Mouse (Mus musculus) hindbrain, embryonic 11.5 days (tissue): Measurements from ENCODE around the gene Slc15a1. TPM values are rescaled to one million over a fixed set of nuclear protein-coding genes. Genes with fewer than 3 reads are reported as not detected.

Experiments
- ATAC-seq: fragments of 200-750 bp; cut with Nextera tagmentation; 2 replicates; pipeline ENCODE4 v1.8.0; 2017; ENCODE audit warnings: mild to moderate bottlenecking, moderate TSS enrichment, moderate library complexity; ENCODE audit not compliant: low FRiP score
- DNase-seq: peaks from one replicate; pipeline ENCODE4 v3.0.0-alpha.2; 2015; ENCODE audit warnings: low spot score
- H3K27ac ChIP-seq: fragments of 300-500 bp; sonication (generic); 2 replicates; pipeline ENCODE4 v1.5.1; 2014; ENCODE audit warnings: mild to moderate bottlenecking, low read depth, low read length
- H3K27me3 ChIP-seq: fragments of 300-500 bp; sonication (generic); 2 replicates; pipeline ENCODE4 v1.6.1; 2014; ENCODE audit warnings: mild to moderate bottlenecking, low read length, moderate library complexity, mixed read lengths; ENCODE audit not compliant: control insufficient read depth, insufficient read depth
- H3K36me3 ChIP-seq: fragments of 300-500 bp; sonication (generic); 2 replicates; pipeline ENCODE4 v1.6.1; 2014; ENCODE audit warnings: mild to moderate bottlenecking, low read length, moderate library complexity, mixed read lengths; ENCODE audit not compliant: control insufficient read depth, insufficient read depth
- H3K4me1 ChIP-seq: fragments of 300-500 bp; sonication (generic); replicated peaks from 2 replicates; pipeline ENCODE4 v1.6.1; 2014; ENCODE audit warnings: low read length, mixed read lengths; ENCODE audit not compliant: control insufficient read depth, insufficient read depth
- H3K4me2 ChIP-seq: fragments of 300-500 bp; sonication (generic); replicated peaks from 2 replicates; pipeline ENCODE4 v1.6.1; 2014; ENCODE audit warnings: mild to moderate bottlenecking, low read depth, low read length
- H3K4me3 ChIP-seq: fragments of 300-500 bp; sonication (generic); 2 replicates; pipeline ENCODE4 v1.5.1; 2014; ENCODE audit warnings: low read depth, low read length
- H3K9ac ChIP-seq: fragments of 300-500 bp; sonication (generic); 2 replicates; pipeline ENCODE4 v1.6.1; 2014; ENCODE audit warnings: low read depth, low read length
- H3K9me3 ChIP-seq: fragments of 300-500 bp; sonication (generic); 2 replicates; pipeline ENCODE4 v1.6.1; 2016; ENCODE audit warnings: low read length; ENCODE audit not compliant: control insufficient read depth
- WGBS: fragments of 180-500 bp; shearing (Covaris S2); extraction: QIAGEN DNeasy Blood & Tissue Kit; methylation state at CpG from one replicate; pipeline ENCODE4 v1.1.7; 2014; 5-methylcytosine and 5-hydroxymethylcytosine counted together
- polyA plus RNA-seq: library from polyadenylated mRNA; unstranded; fragments of >200 nt; fragmentation: Nextera tagmentation; extraction: Ambion mirVana; gene quantifications from 2 replicates; pipeline ENCODE4 v1.2.1, GENCODE M21; 2014

Slc15a1 gene
- polyA plus RNA-seq, 1 experiment from 2014 or later, result 0.15 TPM

DNA sequence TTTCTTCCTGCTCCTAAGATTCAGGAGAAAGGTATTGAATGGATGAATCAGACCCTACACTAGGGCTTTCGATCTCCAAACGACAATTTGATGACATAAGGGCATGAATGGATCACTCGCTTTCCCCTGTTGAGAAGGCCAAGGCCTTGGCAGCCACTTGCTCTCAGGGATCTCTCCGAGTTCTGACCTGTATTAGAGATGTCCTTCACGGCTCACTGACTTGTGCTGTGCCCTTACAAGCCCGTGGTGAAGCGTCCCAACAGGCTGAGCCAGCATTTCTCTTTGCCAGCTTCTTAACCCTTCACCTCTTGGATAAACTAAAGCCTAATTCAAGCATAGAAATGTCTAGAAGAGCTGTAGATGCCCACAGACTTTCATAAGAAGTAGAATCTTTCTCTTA is 22.9 kb downstream of the Slc15a1 start:
- DNase-seq, result no peak
- H3K9ac ChIP-seq, result no peak overlapping the region
- no peaks in the 10 kb centered on the region for H3K36me3 ChIP-seq
- no peak overlapping the region for H3K4me2 ChIP-seq
- no peak overlapping the region for H3K4me3 ChIP-seq
- 69% methylated on average over 7 of the region's 7 CpGs for WGBS
- H3K27ac ChIP-seq, result no peak overlapping the region
- ATAC-seq, result no peak
- H3K27me3 ChIP-seq, result no peaks in the 10 kb centered on the region
- H3K4me1 ChIP-seq, result no peaks in the 10 kb centered on the region
- no peaks in the 10 kb centered on the region for H3K9me3 ChIP-seq

DNA sequence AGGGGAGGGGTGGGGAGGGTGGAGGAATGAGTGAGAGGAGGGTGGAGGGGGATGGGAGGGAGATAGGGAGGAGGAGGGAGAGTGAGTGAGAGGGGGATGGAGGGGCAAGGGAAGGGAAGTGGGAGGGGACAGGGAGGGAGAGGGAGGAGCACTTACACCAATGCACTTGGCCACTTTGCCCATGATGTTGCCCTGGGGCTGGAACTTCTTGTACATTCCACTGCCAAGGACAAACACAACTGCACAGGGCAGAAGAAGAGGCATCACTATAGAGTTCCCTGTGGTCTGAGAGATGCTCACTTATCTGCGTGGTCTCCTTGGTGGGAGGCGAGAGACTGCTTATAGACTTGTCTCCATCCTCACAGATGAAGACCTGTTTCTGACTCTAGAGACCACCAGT is 23.5 kb downstream of the Slc15a1 start:
- H3K27me3 ChIP-seq, result no peaks in the 10 kb centered on the region
- no peak overlapping the region for H3K9ac ChIP-seq
- H3K9me3 ChIP-seq, result no peaks in the 10 kb centered on the region
- no peak overlapping the region for H3K4me3 ChIP-seq
- DNase-seq (no peak), ATAC-seq (no peak)
- no peak overlapping the region for H3K27ac ChIP-seq
- WGBS, result 83% methylated on average over 2 of the region's 2 CpGs
- H3K4me1 ChIP-seq, result no peaks in the 10 kb centered on the region
- no peak overlapping the region for H3K4me2 ChIP-seq
- H3K36me3 ChIP-seq, result no peaks in the 10 kb centered on the region

DNA sequence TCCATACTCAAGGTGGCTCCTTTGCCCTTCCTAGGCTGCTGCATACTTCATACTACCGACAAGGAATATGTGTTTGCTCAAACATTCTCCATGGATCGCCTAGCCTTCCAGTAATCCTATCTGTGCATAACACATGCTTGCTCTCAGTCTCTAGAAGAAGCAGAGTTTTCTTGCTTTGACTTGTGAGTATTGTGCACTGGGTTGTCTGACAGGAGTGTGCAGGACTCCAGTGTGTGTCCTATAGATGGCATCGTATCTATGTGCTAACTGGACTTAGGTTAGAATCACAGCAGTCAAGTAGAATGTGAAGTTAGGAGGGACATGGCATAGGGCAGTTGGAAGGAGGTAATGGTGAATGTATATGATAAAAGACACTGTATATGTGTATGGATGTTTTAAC is 26.0 kb downstream of the Slc15a1 start:
- WGBS, result 93% methylated on average over 3 of the region's 3 CpGs
- no peak for ATAC-seq
- Histone ChIP-seq H3K27me3 (no peaks in the 10 kb centered on the region), H3K4me3 (no peak overlapping the region), H3K27ac (no peak overlapping the region), H3K9me3 (no peaks in the 10 kb centered on the region), H3K36me3 (no peaks in the 10 kb centered on the region), H3K9ac (no peak overlapping the region), H3K4me2 (no peak overlapping the region), H3K4me1 (no peaks in the 10 kb centered on the region)
- no peak for DNase-seq

DNA sequence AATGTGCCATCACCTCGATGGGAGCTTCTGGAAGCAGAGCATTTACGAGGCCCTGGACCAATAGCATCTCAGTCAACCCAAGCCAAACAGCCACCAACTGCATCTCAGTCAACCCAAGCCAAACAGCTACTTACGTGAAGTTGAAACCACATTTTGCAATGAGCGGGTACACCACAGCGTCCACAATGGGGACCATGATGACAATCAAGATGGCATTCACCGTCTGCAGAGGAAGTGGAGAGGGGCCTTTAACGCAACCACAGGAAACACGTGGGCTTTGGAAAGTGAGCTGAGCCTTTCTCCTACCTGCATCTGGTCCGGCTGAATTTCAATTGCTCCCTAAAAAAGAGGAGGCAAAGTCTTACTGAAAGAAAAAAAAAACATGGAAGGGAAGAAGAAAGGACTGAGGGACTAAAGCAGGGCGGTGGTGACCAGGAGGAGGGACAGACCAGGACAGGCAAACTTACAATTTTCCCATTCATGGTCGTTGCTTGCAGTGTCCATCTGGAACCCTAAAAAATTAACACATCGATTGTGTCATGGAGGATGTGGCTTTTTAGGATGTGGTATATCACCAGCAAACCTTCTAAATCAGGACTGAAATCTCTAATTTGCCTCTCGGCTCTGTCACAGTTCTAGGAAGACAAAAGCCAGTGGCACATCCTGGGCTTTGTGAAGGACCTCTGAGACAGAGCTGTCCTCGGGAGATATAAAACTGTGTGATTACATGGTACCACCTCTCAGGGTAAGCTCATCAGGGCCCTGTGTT is 26.9 kb downstream of the Slc15a1 start:
- WGBS, result 89% methylated on average over 14 of the region's 14 CpGs
- Histone ChIP-seq H3K4me3 (no peak overlapping the region), H3K27me3 (no peaks in the 10 kb centered on the region), H3K27ac (no peak overlapping the region), H3K9ac (no peak overlapping the region), H3K4me1 (no peaks in the 10 kb centered on the region), H3K9me3 (no peaks in the 10 kb centered on the region), H3K4me2 (no peak overlapping the region), H3K36me3 (no peaks in the 10 kb centered on the region)
- no peak for DNase-seq
- no peak for ATAC-seq

DNA sequence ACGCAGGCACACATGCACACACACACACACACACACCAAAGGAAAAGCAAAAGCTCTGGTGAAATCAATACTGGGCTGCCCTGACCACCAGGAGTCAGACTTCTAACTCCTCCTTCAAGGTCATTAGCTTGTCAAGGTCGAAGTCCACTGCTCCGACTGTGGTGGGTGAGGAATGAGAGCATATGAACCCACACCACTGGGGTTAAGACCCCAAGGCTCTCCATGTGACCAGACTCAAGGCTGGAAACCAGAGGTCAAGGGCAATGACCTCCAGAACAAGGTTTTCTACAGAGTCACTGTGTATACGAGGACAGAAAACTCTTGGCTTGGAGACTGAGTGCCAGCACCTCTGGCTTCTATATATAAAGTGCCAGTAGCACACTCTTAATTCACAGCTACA is 31.2 kb downstream of the Slc15a1 start:
- DNase-seq (no peak), ATAC-seq (no peak)
- H3K4me3 ChIP-seq, result no peak overlapping the region
- H3K27me3 ChIP-seq, result no peaks in the 10 kb centered on the region
- no peak overlapping the region for H3K4me2 ChIP-seq
- 75% methylated on average over 4 of the region's 4 CpGs for WGBS
- H3K27ac ChIP-seq, result no peak overlapping the region
- H3K4me1 ChIP-seq, result no peaks in the 10 kb centered on the region
- no peaks in the 10 kb centered on the region for H3K9me3 ChIP-seq
- H3K9ac ChIP-seq, result no peak overlapping the region
- no peaks in the 10 kb centered on the region for H3K36me3 ChIP-seq

DNA sequence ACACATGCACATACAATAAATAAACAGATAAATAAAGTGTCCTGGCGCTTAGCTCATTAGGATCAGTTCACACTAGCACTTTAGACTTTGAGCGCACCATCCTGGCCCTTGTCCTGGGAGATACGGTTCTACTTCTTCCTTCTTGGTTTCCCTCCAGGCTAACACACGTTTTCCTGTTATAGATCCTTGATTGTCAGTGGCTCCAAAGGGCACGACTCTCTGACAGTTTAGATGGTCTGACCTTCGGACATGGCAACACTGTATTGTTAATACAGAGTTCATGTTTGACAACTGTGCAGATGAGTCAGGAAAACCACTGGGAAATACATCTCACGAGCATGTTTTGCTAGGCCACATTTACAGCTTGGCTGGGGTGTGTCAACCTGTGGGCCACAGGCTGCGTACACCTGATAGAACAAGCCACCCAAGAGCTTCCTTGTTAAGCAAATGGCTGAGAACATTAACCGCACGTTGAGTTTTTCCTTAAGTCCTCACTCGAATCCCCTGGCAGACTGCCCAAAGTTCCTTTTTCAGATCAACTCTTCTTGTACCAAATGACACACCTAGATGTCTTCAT is 33.4 kb downstream of the Slc15a1 start:
- Histone ChIP-seq H3K9me3 (no peaks in the 10 kb centered on the region), H3K4me1 (no peaks in the 10 kb centered on the region), H3K27me3 (no peaks in the 10 kb centered on the region), H3K27ac (no peak overlapping the region), H3K4me2 (no peak overlapping the region), H3K4me3 (no peak overlapping the region), H3K9ac (no peak overlapping the region), H3K36me3 (no peaks in the 10 kb centered on the region)
- no peak for DNase-seq
- no peak for ATAC-seq
- WGBS, result 86% methylated on average over 11 of the region's 11 CpGs

DNA sequence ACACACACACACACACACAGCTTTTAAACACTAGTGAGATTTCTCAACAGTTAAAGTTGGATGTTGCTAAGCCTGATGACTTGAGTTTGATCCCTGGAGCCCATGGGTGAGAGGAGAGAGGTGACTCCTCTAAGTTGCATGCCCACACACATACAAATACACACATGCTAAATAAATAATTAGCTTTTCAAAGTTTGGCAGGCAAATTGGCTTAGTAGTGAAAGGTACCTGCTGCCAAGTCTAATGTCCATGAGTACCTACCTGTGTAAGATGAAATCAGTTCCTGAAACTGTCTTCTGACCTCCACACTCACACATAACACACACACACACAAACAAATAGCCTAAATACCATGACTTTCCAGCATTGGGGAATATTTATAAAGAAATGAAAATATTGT is 35.5 kb downstream of the Slc15a1 start:
- H3K9me3 ChIP-seq, result no peaks in the 10 kb centered on the region
- no peaks in the 10 kb centered on the region for H3K36me3 ChIP-seq
- no peak overlapping the region for H3K27ac ChIP-seq
- H3K4me2 ChIP-seq, result no peak overlapping the region
- H3K27me3 ChIP-seq, result no peaks in the 10 kb centered on the region
- no peak overlapping the region for H3K4me3 ChIP-seq
- H3K4me1 ChIP-seq, result no peaks in the 10 kb centered on the region
- DNase-seq (no peak), ATAC-seq (no peak)
- no peak overlapping the region for H3K9ac ChIP-seq

DNA sequence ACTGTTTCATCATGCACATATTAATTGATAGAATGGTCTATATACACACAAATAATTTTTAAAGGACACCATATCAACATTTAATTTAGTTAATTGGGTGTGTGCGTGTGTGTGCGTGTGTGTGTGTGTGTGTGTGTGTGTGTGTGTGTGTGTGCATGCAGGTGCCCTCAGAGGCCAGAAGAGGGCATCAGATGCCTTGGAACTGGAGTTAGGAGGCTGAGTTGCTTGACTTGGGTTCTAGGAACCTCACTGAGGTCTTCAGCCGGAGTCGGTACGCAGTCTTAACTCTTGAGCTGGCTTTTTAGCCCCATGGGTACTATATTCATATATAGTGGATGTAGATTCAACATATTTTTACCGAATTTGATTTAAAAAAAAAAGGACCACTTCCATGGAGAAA is 37.4 kb downstream of the Slc15a1 start:
- 94% methylated on average over 6 of the region's 6 CpGs for WGBS
- H3K27ac ChIP-seq, result no peak overlapping the region
- H3K36me3 ChIP-seq, result no peaks in the 10 kb centered on the region
- H3K4me2 ChIP-seq, result no peak overlapping the region
- H3K4me1 ChIP-seq, result no peaks in the 10 kb centered on the region
- H3K9me3 ChIP-seq, result no peaks in the 10 kb centered on the region
- no peak overlapping the region for H3K9ac ChIP-seq
- ATAC-seq (no peak), DNase-seq (no peak)
- no peak overlapping the region for H3K4me3 ChIP-seq
- H3K27me3 ChIP-seq, result no peaks in the 10 kb centered on the region

DNA sequence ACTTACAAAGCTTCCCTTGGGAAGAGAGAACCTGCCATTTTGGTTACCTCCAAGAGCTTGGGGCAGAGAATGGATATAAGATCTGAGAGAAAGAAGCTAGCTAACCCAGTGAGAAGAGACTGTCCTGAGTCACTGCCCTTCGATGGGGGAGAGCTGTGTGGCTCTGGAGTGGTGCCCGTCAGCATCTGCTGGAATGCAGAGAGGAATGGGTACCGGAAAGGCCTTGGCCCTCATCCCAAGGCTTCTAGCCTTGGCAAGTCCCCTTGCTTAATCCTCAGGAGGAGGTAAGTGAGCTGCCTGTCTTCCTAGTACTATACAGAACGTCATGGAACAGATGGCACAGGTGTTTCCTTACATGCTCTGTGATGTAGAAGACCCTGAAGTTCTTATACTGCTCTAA is 38.6 kb downstream of the Slc15a1 start:
- H3K4me1 ChIP-seq, result no peaks in the 10 kb centered on the region
- no peaks in the 10 kb centered on the region for H3K27me3 ChIP-seq
- no peaks in the 10 kb centered on the region for H3K36me3 ChIP-seq
- DNase-seq (no peak), ATAC-seq (no peak)
- WGBS, result 91% methylated on average over 4 of the region's 4 CpGs
- no peak overlapping the region for H3K4me2 ChIP-seq
- H3K9ac ChIP-seq, result no peak overlapping the region
- no peak overlapping the region for H3K4me3 ChIP-seq
- H3K9me3 ChIP-seq, result no peaks in the 10 kb centered on the region
- no peak overlapping the region for H3K27ac ChIP-seq
